Mouse (Mus musculus) midbrain, embryonic 10.5 days (tissue): ENCODE results near the gene Asb6. TPM values are rescaled to one million over a fixed set of nuclear protein-coding genes. Genes with fewer than 3 reads are reported as not detected.
A peak's percentile ranks its signal among the peaks of the same experiment; 100 is the strongest.

Experiments used
- DNase-seq: peaks from one replicate; pipeline ENCODE4 v3.0.0-alpha.2; 2017; ENCODE audit warnings: low spot score
- H3K27ac ChIP-seq: fragments of 300-500 bp; sonication (generic); replicated peaks from 2 replicates; pipeline ENCODE4 v1.5.1; 2016; ENCODE audit warnings: mild to moderate bottlenecking
- H3K27me3 ChIP-seq: fragments of 300-500 bp; sonication (generic); 2 replicates; pipeline ENCODE4 v1.6.1; 2016; ENCODE audit warnings: low read depth, mild to moderate bottlenecking; ENCODE audit not compliant: poor library complexity, severe bottlenecking
- H3K36me3 ChIP-seq: fragments of 300-500 bp; sonication (generic); 2 replicates; pipeline ENCODE4 v1.6.1; 2016; ENCODE audit warnings: mild to moderate bottlenecking, moderate library complexity
- H3K4me1 ChIP-seq: fragments of 300-500 bp; sonication (generic); 2 replicates; pipeline ENCODE4 v1.6.1; 2016
- H3K4me3 ChIP-seq: fragments of 300-500 bp; sonication (generic); 2 replicates; pipeline ENCODE4 v1.5.1; 2016; ENCODE audit warnings: mild to moderate bottlenecking, moderate library complexity
- H3K9me3 ChIP-seq: fragments of 300-500 bp; sonication (generic); replicated peaks from 2 replicates; pipeline ENCODE4 v1.6.1; 2016; ENCODE audit warnings: mild to moderate bottlenecking
- WGBS: fragments of 180-500 bp; shearing (Covaris S2); methylation state at CpG from one replicate; pipeline ENCODE4 v1.1.7; 2016; 5-methylcytosine and 5-hydroxymethylcytosine counted together
- polyA plus RNA-seq: library from polyadenylated mRNA; unstranded; fragments of >200 nt; fragmentation: Nextera tagmentation; extraction: Ambion mirVana; gene quantifications from 2 replicates; pipeline ENCODE4 v1.2.1, GENCODE M21; 2016

Asb6 gene
- polyA plus RNA-seq, 1 experiment from 2014 or later, result 45.8 TPM

- Histone ChIP-seq H3K4me3 (peak overlapping the region; percentile 99), H3K27me3 (no peaks in the 10 kb centered on the region), H3K27ac (peak overlapping the region; percentile 87), H3K36me3 (peaks cover 48% of the 10 kb centered on the region), H3K9me3 (no peaks in the 10 kb centered on the region), H3K4me1 (peaks cover 39% of the 10 kb centered on the region)
- no peak for DNase-seq
- 39% methylated on average over 26 of the region's 26 CpGs for WGBS
Observed at GRCm38 (mm10) chr2:30826825-30827748, 3.0 kb downstream of the Asb6 start.

GRCm38 (mm10) chr2:30823385-30824153, 6.6 kb downstream of the Asb6 start:
- no peak for DNase-seq

GRCm38 (mm10) chr2:30822460-30822859, 7.7 kb downstream of the Asb6 start:
- no peak overlapping the region for H3K4me3 ChIP-seq
- no peak for DNase-seq

More at GRCm38 (mm10) chr2:30823385-30824153, 6.6 kb downstream of the Asb6 start:
- Histone ChIP-seq H3K36me3 (peaks cover 83% of the 10 kb centered on the region), H3K27me3 (no peaks in the 10 kb centered on the region), H3K4me3 (0 out of 2 replicates have a peak overlapping the region, but pooled peaks have one; percentile 7), H3K9me3 (peaks cover 11% of the 10 kb centered on the region), H3K4me1 (peaks cover 30% of the 10 kb centered on the region), H3K27ac (no peak overlapping the region)
- 82% methylated on average over 13 of the region's 13 CpGs for WGBS

DNA sequence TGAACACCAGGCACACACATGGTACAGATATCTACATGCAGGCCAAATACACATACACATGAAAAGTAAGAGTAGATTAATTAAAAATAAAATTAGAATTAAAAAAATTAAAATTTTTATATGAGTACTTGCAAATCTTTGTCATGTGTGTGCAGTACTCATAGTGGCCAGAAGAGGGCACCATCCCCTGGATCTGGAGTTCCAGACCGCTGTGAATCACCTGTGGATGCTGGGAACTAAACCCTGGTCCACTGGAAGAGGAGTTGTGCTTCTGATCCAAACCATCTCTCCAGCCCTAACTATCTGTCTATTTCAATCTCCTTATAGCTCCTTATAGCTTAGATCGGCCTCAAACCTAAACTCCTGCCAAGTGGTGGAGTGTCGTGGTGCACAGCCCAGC, 9.1 kb downstream of the Asb6 start:
- H3K36me3 ChIP-seq, result peaks cover 98% of the 10 kb centered on the region

More at GRCm38 (mm10) chr2:30822460-30822859, 7.7 kb downstream of the Asb6 start:
- Histone ChIP-seq H3K4me1 (peaks cover 20% of the 10 kb centered on the region), H3K27ac (no peak overlapping the region), H3K36me3 (peaks cover 94% of the 10 kb centered on the region), H3K9me3 (peaks cover 11% of the 10 kb centered on the region), H3K27me3 (no peaks in the 10 kb centered on the region)
- 91% methylated on average over 8 of the region's 8 CpGs for whole genome bisulfite sequencing

DNA sequence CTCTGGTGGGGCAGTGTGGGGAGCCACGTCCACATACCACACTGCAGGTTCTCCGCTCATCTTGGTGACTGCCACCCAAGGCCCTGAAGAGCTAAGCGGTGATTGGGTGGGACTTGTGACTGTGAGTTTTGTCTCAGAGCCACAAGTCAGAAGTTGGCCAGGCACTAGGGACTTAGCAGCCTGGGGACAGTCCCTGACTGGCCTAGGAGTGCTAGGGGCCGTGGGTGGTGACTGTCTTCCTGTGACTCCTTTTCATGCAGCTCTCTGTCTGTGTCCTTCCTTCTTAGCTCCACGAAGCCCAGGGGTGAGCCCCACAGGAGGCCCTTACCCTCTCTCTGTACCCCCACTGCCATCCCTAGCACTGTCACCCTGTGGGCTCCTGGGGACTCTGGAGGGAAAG, 10.3 kb downstream of the Asb6 start:
- Histone ChIP-seq H3K27me3 (no peaks in the 10 kb centered on the region), H3K27ac (no peak overlapping the region), H3K4me3 (no peak overlapping the region), H3K36me3 (peaks cover 98% of the 10 kb centered on the region), H3K4me1 (peaks cover 6% of the 10 kb centered on the region; the same call in 1 of the 2 replicates), H3K9me3 (peaks cover 11% of the 10 kb centered on the region)
- DNase-seq, result no peak
- WGBS, result 94% methylated on average over 5 of the region's 5 CpGs

More for the DNA sequence above, 9.1 kb downstream of the Asb6 start:
- Histone ChIP-seq H3K9me3 (peaks cover 11% of the 10 kb centered on the region), H3K27ac (no peak overlapping the region), H3K27me3 (no peaks in the 10 kb centered on the region), H3K4me1 (peaks cover 7% of the 10 kb centered on the region; the same call in 1 of the 2 replicates), H3K4me3 (no peak overlapping the region)
- DNase-seq, result no peak
- WGBS, result 93% methylated on average over 3 of the region's 3 CpGs

DNA sequence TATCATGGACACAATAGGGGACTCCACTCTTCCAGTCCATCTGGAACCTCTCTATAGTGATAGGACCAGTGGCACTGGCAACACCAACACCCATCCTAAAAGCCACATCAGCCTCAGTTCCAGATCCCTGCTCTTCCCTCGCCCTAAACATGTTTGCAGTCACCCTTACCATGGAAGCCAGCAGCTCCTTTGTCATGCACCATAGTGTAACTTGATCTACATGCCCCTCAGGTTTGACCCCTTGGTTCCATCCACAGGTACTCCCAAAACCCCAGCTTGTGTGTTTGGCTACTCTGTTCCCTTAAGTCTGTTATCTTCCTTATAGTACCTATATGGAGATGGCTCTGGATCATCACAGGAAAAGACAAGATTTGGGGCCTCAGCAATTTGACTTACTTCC, 13.8 kb downstream of the Asb6 start:
- Histone ChIP-seq H3K27me3 (no peaks in the 10 kb centered on the region), H3K4me3 (no peak overlapping the region), H3K27ac (no peak overlapping the region), H3K4me1 (no peaks in the 10 kb centered on the region), H3K36me3 (peaks cover 98% of the 10 kb centered on the region), H3K9me3 (peaks cover 11% of the 10 kb centered on the region)
- 86% methylated on average over 1 of the region's 1 CpGs for WGBS
- no peak for DNase-seq

GRCm38 (mm10) chr2:30810573-30810972, 19.6 kb downstream of the Asb6 start:
- H3K9me3 ChIP-seq, result no peaks in the 10 kb centered on the region
- DNase-seq, result no peak
- H3K36me3 ChIP-seq, result peaks cover 58% of the 10 kb centered on the region
- 94% methylated on average over 7 of the region's 7 CpGs for WGBS
- H3K27ac ChIP-seq, result no peak overlapping the region
- peaks cover 3% of the 10 kb centered on the region; the same call in 1 of the 2 replicates for H3K27me3 ChIP-seq
- no peak overlapping the region for H3K4me3 ChIP-seq
- H3K4me1 ChIP-seq, result peaks cover 38% of the 10 kb centered on the region

DNA sequence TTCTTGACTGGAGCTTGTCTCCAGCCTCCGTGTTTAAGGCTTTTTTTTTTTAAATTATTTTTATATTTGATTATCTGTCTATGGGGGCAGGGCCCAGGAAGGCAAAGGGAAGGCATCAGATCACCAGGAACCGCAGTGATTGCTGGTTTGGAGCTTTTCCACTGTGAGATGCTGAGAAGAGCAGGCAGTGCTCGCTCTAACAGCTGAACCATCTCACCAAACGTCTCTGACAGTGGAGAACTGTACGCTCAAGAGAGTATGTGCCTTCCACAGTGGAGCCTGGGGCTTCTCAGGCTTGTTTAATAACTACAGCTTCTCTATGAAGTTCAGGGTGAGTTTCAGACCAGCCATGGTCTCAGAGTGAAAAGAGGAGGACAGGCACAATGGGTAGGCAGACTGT, 20.6 kb downstream of the Asb6 start:
- 92% methylated on average over 5 of the region's 5 CpGs for WGBS
- peak overlapping the region; percentile 39; the same call in 1 of the 2 replicates for H3K4me3 ChIP-seq
- peaks cover 14% of the 10 kb centered on the region; the same call in 1 of the 2 replicates for H3K27me3 ChIP-seq
- no peaks in the 10 kb centered on the region for H3K9me3 ChIP-seq
- H3K4me1 ChIP-seq, result peaks cover 38% of the 10 kb centered on the region
- DNase-seq, result no peak
- no peak overlapping the region for H3K27ac ChIP-seq
- H3K36me3 ChIP-seq, result peaks cover 47% of the 10 kb centered on the region

GRCm38 (mm10) chr2:30808296-30808655, 21.9 kb downstream of the Asb6 start:
- H3K9me3 ChIP-seq, result no peaks in the 10 kb centered on the region
- peaks cover 35% of the 10 kb centered on the region for H3K36me3 ChIP-seq
- 13% methylated on average over 10 of the region's 10 CpGs for WGBS
- peaks cover 26% of the 10 kb centered on the region for H3K27me3 ChIP-seq
- peaks cover 38% of the 10 kb centered on the region for H3K4me1 ChIP-seq
- peak; percentile 38 for DNase-seq
- H3K4me3 ChIP-seq, result peak overlapping the region; percentile 84
- peak overlapping the region; percentile 96 for H3K27ac ChIP-seq

- peak; percentile 100 for DNase-seq
- peak within 1 kb of the TSS; percentile 96 for H3K27ac ChIP-seq
- H3K27me3 ChIP-seq, result peaks cover 31% of the 10 kb centered on the region
- peaks cover 38% of the 10 kb centered on the region for H3K4me1 ChIP-seq
- peak within 1 kb of the TSS; percentile 84 for H3K4me3 ChIP-seq
- under 1% methylated on average over 44 of the region's 44 CpGs for WGBS
- peaks cover 30% of the 10 kb centered on the region for H3K36me3 ChIP-seq
- H3K9me3 ChIP-seq, result no peaks in the 10 kb centered on the region
Observed at GRCm38 (mm10) chr2:30807648-30808295, 22.4 kb downstream of the Asb6 start, which contains the start of gene Ntmt1. Ntmt1 (plus strand) TSS chr2:30807826.

- no peak for DNase-seq
- Histone ChIP-seq H3K27ac (peak overlapping the region; percentile 96), H3K4me3 (peak overlapping the region; percentile 84), H3K9me3 (no peaks in the 10 kb centered on the region), H3K27me3 (peaks cover 37% of the 10 kb centered on the region), H3K36me3 (peaks cover 24% of the 10 kb centered on the region), H3K4me1 (peaks cover 38% of the 10 kb centered on the region)
- 9% methylated on average over 28 of the region's 28 CpGs for WGBS
Observed at GRCm38 (mm10) chr2:30807147-30807647, 22.9 kb downstream of the Asb6 start.

GRCm38 (mm10) chr2:30805983-30806382, 24.1 kb downstream of the Asb6 start:
- peaks cover 12% of the 10 kb centered on the region for H3K36me3 ChIP-seq
- H3K4me3 ChIP-seq, result no peak overlapping the region
- no peak for DNase-seq
- no peak overlapping the region for H3K27ac ChIP-seq
- WGBS, result 95% methylated on average over 2 of the region's 2 CpGs
- peaks cover 49% of the 10 kb centered on the region for H3K27me3 ChIP-seq
- H3K4me1 ChIP-seq, result peaks cover 48% of the 10 kb centered on the region
- no peaks in the 10 kb centered on the region for H3K9me3 ChIP-seq
